Mouse (Mus musculus) hindbrain, embryonic 13.5 days (tissue): ENCODE measurements around the gene Col9a2. TPM values are rescaled to one million over a fixed set of nuclear protein-coding genes. Genes with fewer than 3 reads are reported as not detected.

Source experiments
- polyA plus RNA-seq: library from polyadenylated mRNA; unstranded; fragments of >200 nt; fragmentation: Nextera tagmentation; extraction: Ambion mirVana; gene quantifications from 2 replicates; pipeline ENCODE4 v1.2.1, GENCODE M21; 2015

Gene Col9a2
- polyA plus RNA-seq, 1 experiment from 2014 or later, result 12.9 TPM

Other genes starting within 250 kb of the Col9a2 start
- gene Nfyc, start 207.8 kb upstream of the Col9a2 start, polyA plus RNA-seq, result 85.8 and 86.3 TPM in 2 replicates
- 11.9 and 12.4 TPM in 2 replicates for gene Rims3, start 184.6 kb upstream of the Col9a2 start, polyA plus RNA-seq
- gene Exo5, start 114.4 kb upstream of the Col9a2 start, polyA plus RNA-seq, result 38.3 and 42.6 TPM in 2 replicates
- gene Zfp69, start 87.7 kb upstream of the Col9a2 start, polyA plus RNA-seq, result 9.1 and 9.8 TPM in 2 replicates
- 36.7 and 36.8 TPM in 2 replicates for gene Smap2, start 22.1 kb upstream of the Col9a2 start, polyA plus RNA-seq
- 28.4 and 28.7 TPM in 2 replicates for gene Zmpste24, start 58.9 kb downstream of the Col9a2 start, polyA plus RNA-seq
- not detected in 2 replicates for gene Tmco2, start 69.8 kb downstream of the Col9a2 start, polyA plus RNA-seq
- gene Rlf, start 175.7 kb downstream of the Col9a2 start, polyA plus RNA-seq, result 31.7 and 33.4 TPM in 2 replicates